Mouse (Mus musculus): ENCODE measurements around the gene Tmbim6. TPM values are rescaled to one million over a fixed set of nuclear protein-coding genes. Genes with fewer than 3 reads are reported as not detected.

The Tmbim6 gene
- polyA plus RNA-seq, 1 experiment from 2014 or later, result 327 TPM

DNA sequence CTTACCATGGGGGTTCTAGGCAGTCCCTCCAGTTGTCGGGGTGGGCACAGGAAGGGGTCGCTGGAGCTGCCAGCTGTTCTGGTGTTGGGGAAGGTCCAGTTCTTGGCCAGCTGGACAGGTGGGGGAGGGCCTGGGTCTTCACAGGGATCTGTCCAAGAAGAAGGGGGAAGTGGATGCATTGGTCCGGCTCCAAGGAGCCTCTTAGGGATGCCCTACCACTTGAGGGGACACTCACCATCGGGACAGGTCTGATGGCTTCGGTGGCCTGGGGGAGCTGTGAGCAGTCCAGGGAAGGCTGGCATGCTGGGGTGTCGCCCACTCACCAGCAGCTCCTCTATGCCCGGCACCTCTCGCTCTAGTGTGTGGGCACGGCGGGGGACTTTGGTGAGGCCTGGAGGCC is 30.4 kb downstream of the Tmbim6 start:
- Histone ChIP-seq H3K9ac (no peak overlapping the region), H3K27ac (ENCODE audit: low read depth) (no peak overlapping the region), H3K27me3 (ENCODE audit: insufficient read depth, low read length) (no peaks in the 10 kb centered on the region), H3K9me3 (ENCODE audit: low read depth, low read length) (no peaks in the 10 kb centered on the region), H3K4me1 (ENCODE audit: insufficient read depth) (no peaks in the 10 kb centered on the region), H3K4me2 (no peak overlapping the region), H3K4me3 (ENCODE audit: low read depth, low read length) (no peak overlapping the region), H3K36me3 (ENCODE audit: insufficient read depth) (peaks cover 58% of the 10 kb centered on the region)
- no peak for TF ChIP-seq CTCF (IDR thresholded peaks at IDR 0.05; ENCODE audit: low read depth)
- 88% methylated on average over 10 of the region's 10 CpGs for WGBS
- DNase-seq (no peak), ATAC-seq (ENCODE audit: insufficient read depth) (no peak)

DNA sequence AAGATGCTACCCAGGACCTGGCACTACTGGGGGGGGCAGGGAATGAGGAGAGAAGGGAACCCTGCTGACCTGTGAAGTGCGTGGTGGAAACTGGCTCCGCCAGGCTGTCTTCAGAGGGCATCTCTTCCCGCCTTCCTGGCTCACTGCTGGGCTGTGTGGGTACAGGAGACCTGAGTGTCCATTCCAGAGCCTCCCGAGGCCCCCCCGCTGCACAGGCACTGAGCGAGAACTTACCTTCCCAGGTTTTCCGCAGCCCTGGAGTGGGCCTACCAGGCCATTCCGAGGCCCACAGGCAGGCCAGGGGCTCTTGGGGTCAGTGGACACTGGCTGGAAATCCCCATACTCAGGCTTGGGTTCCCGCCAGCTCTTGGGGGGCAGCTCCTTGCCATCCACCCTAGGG is 31.2 kb downstream of the Tmbim6 start:
- Histone ChIP-seq H3K9me3 (ENCODE audit: low read depth, low read length) (no peaks in the 10 kb centered on the region), H3K4me1 (ENCODE audit: insufficient read depth) (no peaks in the 10 kb centered on the region), H3K4me2 (no peak overlapping the region), H3K27ac (ENCODE audit: low read depth) (no peak overlapping the region), H3K36me3 (ENCODE audit: insufficient read depth) (peaks cover 65% of the 10 kb centered on the region), H3K9ac (no peak overlapping the region), H3K27me3 (ENCODE audit: insufficient read depth, low read length) (no peaks in the 10 kb centered on the region), H3K4me3 (ENCODE audit: low read depth, low read length) (no peak overlapping the region)
- WGBS, result 90% methylated on average over 9 of the region's 9 CpGs
- DNase-seq (no peak), ATAC-seq (ENCODE audit: insufficient read depth) (no peak)
- no peak for TF ChIP-seq CTCF (IDR thresholded peaks at IDR 0.05; ENCODE audit: low read depth)

DNA sequence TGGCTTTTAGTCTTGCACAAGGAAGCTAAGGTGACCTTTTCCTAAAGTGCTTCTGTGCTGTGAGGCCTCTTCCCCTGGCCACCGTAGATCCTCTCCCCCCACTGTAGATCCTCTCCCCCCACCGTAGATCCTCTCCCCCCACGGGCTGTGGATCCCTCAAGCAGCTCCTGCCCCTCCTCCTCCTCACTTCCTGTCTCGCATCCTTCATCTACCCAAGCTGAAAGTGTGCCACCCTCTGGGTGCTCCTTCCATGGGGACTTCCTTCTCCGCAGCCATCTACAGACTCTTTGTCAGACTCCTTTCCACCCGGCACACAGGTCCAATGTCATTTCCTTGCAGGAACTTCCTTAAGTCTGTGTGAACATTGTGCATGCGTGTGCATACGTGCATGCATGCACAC is 37.7 kb downstream of the Tmbim6 start:
- no peak for TF ChIP-seq CTCF (IDR thresholded peaks at IDR 0.05; ENCODE audit: low read depth)
- Histone ChIP-seq H3K4me1 (ENCODE audit: insufficient read depth) (no peaks in the 10 kb centered on the region), H3K9me3 (ENCODE audit: low read depth, low read length) (no peaks in the 10 kb centered on the region), H3K27ac (ENCODE audit: low read depth) (no peak overlapping the region; the same call in 1 of the 2 replicates), H3K4me3 (ENCODE audit: low read depth, low read length) (no peak overlapping the region), H3K9ac (no peak overlapping the region), H3K36me3 (ENCODE audit: insufficient read depth) (peaks cover 75% of the 10 kb centered on the region), H3K4me2 (no peak overlapping the region), H3K27me3 (ENCODE audit: insufficient read depth, low read length) (no peaks in the 10 kb centered on the region)
- 65% methylated on average over 8 of the region's 8 CpGs for WGBS
- DNase-seq (no peak), ATAC-seq (ENCODE audit: insufficient read depth) (no peak)

DNA sequence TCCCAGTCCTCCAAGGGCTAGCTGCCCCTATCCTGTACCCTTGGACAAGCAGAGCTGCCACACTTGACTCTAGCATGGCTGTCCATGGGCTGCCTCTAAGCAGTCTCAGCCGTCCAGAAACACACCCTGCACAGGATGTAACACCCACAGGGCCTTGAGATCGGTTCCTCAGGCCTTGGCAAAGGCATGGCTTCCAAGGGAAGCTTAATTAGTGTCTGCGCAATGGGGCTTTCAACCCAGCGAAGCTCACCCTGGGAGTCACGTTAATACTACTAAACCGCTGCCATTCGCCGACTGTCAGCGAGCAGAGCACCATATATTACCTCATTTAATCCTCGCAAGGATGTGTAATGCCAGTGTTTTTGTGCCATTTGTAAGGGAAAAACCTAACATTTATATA is 38.4 kb downstream of the Tmbim6 start:
- H3K4me1 ChIP-seq (ENCODE audit: insufficient read depth), result no peaks in the 10 kb centered on the region
- peaks cover 68% of the 10 kb centered on the region for H3K36me3 ChIP-seq (ENCODE audit: insufficient read depth)
- WGBS, result 82% methylated on average over 10 of the region's 10 CpGs
- H3K27me3 ChIP-seq (ENCODE audit: insufficient read depth, low read length), result no peaks in the 10 kb centered on the region
- no peak for TF ChIP-seq CTCF (IDR thresholded peaks at IDR 0.05; ENCODE audit: low read depth)
- no peaks in the 10 kb centered on the region for H3K9me3 ChIP-seq (ENCODE audit: low read depth, low read length)
- no peak for DNase-seq
- H3K4me2 ChIP-seq, result no peak overlapping the region
- H3K27ac ChIP-seq (ENCODE audit: low read depth), result no peak overlapping the region
- no peak overlapping the region for H3K4me3 ChIP-seq (ENCODE audit: low read depth, low read length)
- no peak overlapping the region for H3K9ac ChIP-seq
- ATAC-seq (ENCODE audit: insufficient read depth), result no peak

DNA sequence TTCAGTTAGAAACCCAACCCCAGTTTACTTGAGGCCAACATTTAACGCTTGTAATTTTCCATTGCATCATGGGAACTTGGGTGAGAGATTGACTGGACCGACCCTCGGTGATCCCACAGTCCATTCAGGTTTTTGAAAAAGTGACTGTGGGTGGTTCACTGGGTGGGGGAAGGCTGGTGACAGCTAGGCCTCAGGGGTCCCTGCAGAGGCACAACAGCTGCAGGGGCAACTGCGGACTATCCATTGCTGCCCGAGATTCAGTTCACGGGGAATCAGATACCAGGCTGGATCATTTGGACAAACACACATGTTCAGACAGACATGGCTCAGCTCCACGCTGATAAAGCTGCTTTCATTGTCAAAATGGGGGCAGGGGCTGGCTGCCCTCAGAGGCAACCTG is 38.8 kb downstream of the Tmbim6 start:
- Histone ChIP-seq H3K4me2 (no peak overlapping the region), H3K9me3 (ENCODE audit: low read depth, low read length) (no peaks in the 10 kb centered on the region), H3K27ac (ENCODE audit: low read depth) (no peak overlapping the region), H3K4me3 (ENCODE audit: low read depth, low read length) (no peak overlapping the region), H3K4me1 (ENCODE audit: insufficient read depth) (no peaks in the 10 kb centered on the region), H3K36me3 (ENCODE audit: insufficient read depth) (peaks cover 65% of the 10 kb centered on the region), H3K9ac (no peak overlapping the region), H3K27me3 (ENCODE audit: insufficient read depth, low read length) (no peaks in the 10 kb centered on the region)
- DNase-seq, result no peak
- ATAC-seq (ENCODE audit: insufficient read depth), result no peak
- TF ChIP-seq CTCF (IDR thresholded peaks at IDR 0.05; ENCODE audit: low read depth), result no peak
- 61% methylated on average over 7 of the region's 7 CpGs for WGBS

DNA sequence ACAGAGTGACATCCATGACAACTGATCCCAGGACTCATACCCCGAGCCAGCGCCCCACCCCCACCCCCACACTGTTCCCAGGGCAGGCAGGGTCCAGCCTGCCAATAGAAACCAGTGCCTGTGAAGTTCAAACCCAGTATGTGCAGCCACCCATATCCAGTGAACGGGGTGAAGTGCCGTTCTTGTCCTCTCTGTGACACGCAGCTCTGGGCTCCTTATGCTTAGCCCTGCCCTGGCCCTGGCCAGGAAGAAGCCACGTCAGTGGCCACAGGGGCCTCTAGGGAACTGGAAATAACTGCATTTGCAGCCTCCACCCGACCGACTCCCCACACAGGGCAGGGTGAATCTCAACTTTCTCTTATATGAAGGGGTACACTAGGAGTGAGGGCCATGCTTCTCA is 39.3 kb downstream of the Tmbim6 start:
- no peak overlapping the region for H3K4me2 ChIP-seq
- no peaks in the 10 kb centered on the region for H3K9me3 ChIP-seq (ENCODE audit: low read depth, low read length)
- ATAC-seq (ENCODE audit: insufficient read depth) (no peak), DNase-seq (no peak)
- H3K27ac ChIP-seq (ENCODE audit: low read depth), result no peak overlapping the region
- 60% methylated on average over 8 of the region's 8 CpGs for WGBS
- no peak for TF ChIP-seq CTCF (IDR thresholded peaks at IDR 0.05; ENCODE audit: low read depth)
- H3K4me3 ChIP-seq (ENCODE audit: low read depth, low read length), result no peak overlapping the region
- no peaks in the 10 kb centered on the region for H3K27me3 ChIP-seq (ENCODE audit: insufficient read depth, low read length)
- H3K9ac ChIP-seq, result no peak overlapping the region
- no peaks in the 10 kb centered on the region for H3K4me1 ChIP-seq (ENCODE audit: insufficient read depth)
- H3K36me3 ChIP-seq (ENCODE audit: insufficient read depth), result peaks cover 64% of the 10 kb centered on the region

DNA sequence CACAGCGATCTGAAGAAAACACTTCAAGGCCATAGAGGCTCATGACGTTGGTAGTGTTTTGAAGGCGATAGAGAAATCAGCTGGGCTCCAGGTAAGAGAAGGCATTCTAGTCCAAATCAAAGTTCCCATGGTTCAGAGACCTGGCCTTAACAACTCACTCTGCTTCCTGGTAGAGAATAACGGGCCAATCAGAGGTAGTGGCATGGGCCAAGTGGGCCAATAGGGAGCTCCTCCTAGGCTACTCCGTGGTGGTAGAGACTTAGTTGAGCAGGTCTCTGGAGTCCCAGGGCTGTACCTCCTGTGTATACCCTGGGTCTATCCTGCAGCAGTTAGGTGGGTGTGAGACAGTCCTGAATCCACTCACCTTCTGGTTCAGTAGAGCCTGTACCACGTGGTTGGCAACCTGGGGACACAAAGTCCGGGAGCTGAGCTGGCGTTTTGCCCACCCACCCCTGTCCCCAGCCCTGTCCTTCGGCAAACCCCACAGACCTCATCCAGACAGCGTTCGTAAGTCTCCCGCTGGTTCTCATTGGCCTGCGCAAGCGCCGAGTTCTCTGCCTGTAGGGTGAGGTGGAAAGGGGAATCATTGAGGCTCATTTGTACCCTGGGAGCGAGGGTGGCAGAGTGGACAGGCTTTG is 40.5 kb downstream of the Tmbim6 start:
- DNase-seq (no peak), ATAC-seq (ENCODE audit: insufficient read depth) (no peak)
- Histone ChIP-seq H3K4me2 (no peak overlapping the region), H3K9me3 (ENCODE audit: low read depth, low read length) (no peaks in the 10 kb centered on the region), H3K4me3 (ENCODE audit: low read depth, low read length) (no peak overlapping the region), H3K4me1 (ENCODE audit: insufficient read depth) (no peaks in the 10 kb centered on the region), H3K9ac (no peak overlapping the region), H3K36me3 (ENCODE audit: insufficient read depth) (peaks cover 56% of the 10 kb centered on the region), H3K27ac (ENCODE audit: low read depth) (no peak overlapping the region), H3K27me3 (ENCODE audit: insufficient read depth, low read length) (no peaks in the 10 kb centered on the region)
- 82% methylated on average over 16 of the region's 16 CpGs for WGBS
- TF ChIP-seq CTCF (IDR thresholded peaks at IDR 0.05; ENCODE audit: low read depth), result no peak
